ENCODE assay signal across 8 mouse cellular contexts in the genomic region with DNA sequence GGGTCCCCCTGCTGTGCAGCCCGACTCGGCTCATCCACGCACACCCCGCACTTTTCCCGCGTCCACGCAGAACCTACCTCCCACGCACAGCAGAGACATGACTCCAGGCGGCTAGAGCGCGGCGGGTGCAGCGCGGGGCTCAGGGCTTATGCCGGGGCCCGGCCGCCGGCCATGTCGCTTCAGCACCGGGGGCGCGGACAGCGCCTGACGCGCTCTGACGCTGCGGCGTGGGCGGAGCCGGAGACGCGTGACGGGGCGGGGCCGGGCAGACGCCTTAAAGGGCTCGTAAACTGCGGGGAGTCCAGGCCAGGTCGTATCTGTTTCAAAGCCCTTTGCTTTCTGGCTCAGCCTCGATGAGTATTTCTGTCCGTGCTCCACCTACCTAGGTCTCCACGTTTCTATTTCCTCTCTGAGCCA. TPM values are rescaled to one million over a fixed set of nuclear protein-coding genes. Genes with fewer than 3 reads are reported as not detected.
DNase-seq lines count a peak whose midpoint lies in the region; ATAC-seq and TF ChIP-seq lines count a peak whose summit lies in the region.

A gene (minus strand): TSS at position 209 of the 417 bp plus-strand sequence.

- peaks cover 1% of the 10 kb centered on the region; the same call in 1 of the 2 replicates for H3K79me2 ChIP-seq in MEL (ENCODE audit: control insufficient read depth, insufficient read depth, low read length, poor library complexity)

- peak; percentile 47 to 54 for ATAC-seq in hematopoietic stem cell, adult 5-6 weeks (replicated peaks in 1 of 2; ENCODE audit: insufficient read depth in 1 of 2, low FRiP score in 2 of 2, low TSS enrichment in 1 of 2, low read depth in 1 of 2, poor library complexity in 2 of 2, severe bottlenecking in 2 of 2)
- peak; percentile 67; the same call in 1 of the 2 replicates for ATAC-seq in lung, embryonic 15.5 days (ENCODE audit: borderline replicate concordance, extremely low read depth, low FRiP score, low TSS enrichment)

- peak; percentile 92 for DNase-seq in MEL (ENCODE audit: low read depth, low spot score)
- peak; percentile 95 for DNase-seq in cerebellum, adult 2 months
- DNase-seq in forelimb bud, embryonic 11.5 days (ENCODE audit: low read depth, low spot score): peak; percentile 91
- peak; percentile 69 for DNase-seq in layer of hippocampus, adult 9-10 months (ENCODE audit: low spot score)
- DNase-seq in thymus, adult 18-20 months: peak; percentile 71

- H3K4me2 ChIP-seq in lung, embryonic 15.5 days: peak within 1 kb of the TSS; percentile 97

- H3K27ac ChIP-seq in MEL (ENCODE audit: control insufficient read depth, low read depth, low read length): peak within 1 kb of the TSS; percentile 35; the same call in 1 of the 2 replicates
- peak within 1 kb of the TSS; percentile 79 for H3K27ac ChIP-seq in cerebellum, adult 2 months (ENCODE audit: insufficient read depth, low read length)
- H3K27ac ChIP-seq in lung, embryonic 15.5 days: no peak within 1 kb of the TSS
- H3K27ac ChIP-seq in olfactory bulb, adult 2 months (ENCODE audit: insufficient read depth, low read depth, low read length): peak within 1 kb of the TSS; percentile 82

- H3K9me3 ChIP-seq in MEL (replicated peaks; ENCODE audit: insufficient read depth, low read length): no peaks in the 10 kb centered on the region
- no peaks in the 10 kb centered on the region for H3K9me3 ChIP-seq in lung, embryonic 15.5 days

- peaks cover 0 to 18% of the 10 kb centered on the region in 2 experiments; a peak in 2 of 4 replicates for H3K4me1 ChIP-seq in MEL (ENCODE audit: control insufficient read depth in 1 of 2, insufficient read depth in 2 of 2, low read length in 2 of 2)
- peaks cover 37% of the 10 kb centered on the region for H3K4me1 ChIP-seq in cerebellum, adult 2 months (ENCODE audit: control insufficient read depth, insufficient read depth, low read length)
- H3K4me1 ChIP-seq in lung, embryonic 15.5 days: peaks cover 36% of the 10 kb centered on the region
- peaks cover 33% of the 10 kb centered on the region for H3K4me1 ChIP-seq in olfactory bulb, adult 2 months (ENCODE audit: control insufficient read depth, insufficient read depth, low read length)

- no peaks in the 10 kb centered on the region for H3K27me3 ChIP-seq in MEL (ENCODE audit: control insufficient read depth in 1 of 2, insufficient read depth in 2 of 2, low read length in 2 of 2)
- no peaks in the 10 kb centered on the region for H3K27me3 ChIP-seq in cerebellum, adult 2 months (ENCODE audit: control insufficient read depth, insufficient read depth, low read length)
- H3K27me3 ChIP-seq in lung, embryonic 15.5 days: peaks cover 40% of the 10 kb centered on the region

- TF ChIP-seq RAD21 in MEL (IDR thresholded peaks at IDR 0.05; ENCODE audit: low read depth, low read length): no peak

- under 1% methylated on average over 42 of the region's 42 CpGs for WGBS in cerebellum, adult 2 months
- under 1% methylated on average over 42 of the region's 42 CpGs for WGBS in lung, embryonic 15.5 days
- WGBS in olfactory bulb, adult 2 months: under 1% methylated on average over 42 of the region's 42 CpGs

- peak within 1 kb of the TSS; percentile 67 to 79 for H3K4me3 ChIP-seq in MEL (ENCODE audit: control insufficient read depth in 1 of 2, insufficient read depth in 1 of 2, low read depth in 2 of 2, low read length in 2 of 2)
- peak within 1 kb of the TSS; percentile 94 for H3K4me3 ChIP-seq in cerebellum, adult 2 months (replicated peaks; ENCODE audit: insufficient read depth, low read depth, low read length)
- peak within 1 kb of the TSS; percentile 47 for H3K4me3 ChIP-seq in lung, embryonic 15.5 days
- peak within 1 kb of the TSS; percentile 81 for H3K4me3 ChIP-seq in olfactory bulb, adult 2 months (ENCODE audit: insufficient read depth, low read depth, low read length)

- peak in 1 of 2 experiments; percentile 62; a peak in 2 of 4 replicates for TF ChIP-seq POLR2A in MEL (IDR thresholded peaks at IDR 0.05; ENCODE audit: control insufficient read depth in 1 of 2, insufficient read depth in 1 of 2, low read depth in 1 of 2, low read length in 2 of 2, poor library complexity in 1 of 2)
- TF ChIP-seq POLR2A in cerebellum, adult 2 months (IDR thresholded peaks at IDR 0.05; ENCODE audit: borderline replicate concordance, insufficient read depth, low read length): peak; percentile 83
- TF ChIP-seq POLR2A in olfactory bulb, adult 2 months (IDR thresholded peaks at IDR 0.05; ENCODE audit: insufficient read depth, low read depth, low read length): peak; percentile 87

- peak within 1 kb of the TSS; percentile 70 for H3K9ac ChIP-seq in MEL (ENCODE audit: control insufficient read depth, low read depth, low read length, poor library complexity, severe bottlenecking)
- 0 out of 2 replicates have a peak within 1 kb of the TSS, but pooled peaks have one; percentile 27 for H3K9ac ChIP-seq in lung, embryonic 15.5 days

- 0 out of 4 replicates have a peak, but pooled peaks of 1 of the 2 experiments have one; percentile 14 for TF ChIP-seq EP300 in MEL (IDR thresholded peaks at IDR 0.05; ENCODE audit: low read depth in 1 of 2, low read length in 2 of 2)

- H3K36me3 ChIP-seq in MEL (ENCODE audit: control insufficient read depth in 1 of 2, insufficient read depth in 2 of 2, low read length in 2 of 2): no peaks in the 10 kb centered on the region
- H3K36me3 ChIP-seq in lung, embryonic 15.5 days: no peaks in the 10 kb centered on the region

- TF ChIP-seq CTCF in MEL (IDR thresholded peaks at IDR 0.05 in 2 of 3, conservative IDR thresholded peaks at IDR 0.05 in 1 of 3; ENCODE audit: control insufficient read depth in 1 of 3, insufficient read depth in 1 of 3, low read depth in 2 of 3, low read length in 3 of 3, poor library complexity in 1 of 3, severe bottlenecking in 1 of 3): no peak
- no peak for TF ChIP-seq CTCF in cerebellum, adult 2 months (IDR thresholded peaks at IDR 0.05; ENCODE audit: borderline replicate concordance, insufficient read depth, low read depth, low read length)
- TF ChIP-seq CTCF in olfactory bulb, adult 2 months (IDR thresholded peaks at IDR 0.05; ENCODE audit: insufficient read depth, low read depth, low read length): no peak

TF ChIP-seq in MEL, 35 proteins besides CTCF, POLR2A, EP300 and RAD21 (continues in another document):
- 0 out of 2 replicates have a peak, but pooled peaks have one; percentile 25 for TF ChIP-seq ELF1 (IDR thresholded peaks at IDR 0.05; ENCODE audit: low read depth, low read length)
- no peak for TF ChIP-seq MYC (IDR thresholded peaks at IDR 0.05; ENCODE audit: low read depth, low read length)
- no peak for TF ChIP-seq GABPA (IDR thresholded peaks at IDR 0.05; ENCODE audit: low read depth, low read length)
- TF ChIP-seq SMC3 (IDR thresholded peaks at IDR 0.05; ENCODE audit: low read depth, low read length): no peak
- TF ChIP-seq MEF2A (IDR thresholded peaks at IDR 0.05; ENCODE audit: extremely low read depth, insufficient replicate concordance, low read depth, low read length, poor library complexity, severe bottlenecking): no peak
- TF ChIP-seq CHD1 (IDR thresholded peaks at IDR 0.05; ENCODE audit: low read depth, low read length): 0 out of 2 replicates have a peak, but pooled peaks have one; percentile 71
- TF ChIP-seq USF1 (IDR thresholded peaks at IDR 0.05; ENCODE audit: low read depth, low read length): peak; percentile 76
- TF ChIP-seq KAT2A (conservative IDR thresholded peaks at IDR 0.05; ENCODE audit: low read depth, low read length): no peak
- TF ChIP-seq MAZ (IDR thresholded peaks at IDR 0.05; ENCODE audit: low read depth, low read length): peak; percentile 89; the same call in 1 of the 2 replicates
- peak; percentile 55; the same call in 1 of the 2 replicates for TF ChIP-seq ZMIZ1 (IDR thresholded peaks at IDR 0.05; ENCODE audit: low read depth, low read length)
- no peak for TF ChIP-seq NRF1 (IDR thresholded peaks at IDR 0.05; ENCODE audit: insufficient read depth, low read depth, low read length, poor library complexity, severe bottlenecking)
- no peak for TF ChIP-seq E2F4 (IDR thresholded peaks at IDR 0.05; ENCODE audit: borderline replicate concordance, low read depth, low read length)
- TF ChIP-seq ZKSCAN1 (IDR thresholded peaks at IDR 0.05; ENCODE audit: low read depth, low read length): no peak
- no peak for TF ChIP-seq NELFE (IDR thresholded peaks at IDR 0.05; ENCODE audit: low read depth, low read length)
- no peak for TF ChIP-seq RCOR1 (IDR thresholded peaks at IDR 0.05; ENCODE audit: low read depth, low read length)
- no peak for TF ChIP-seq POLR2AphosphoS2 (IDR thresholded peaks at IDR 0.05; ENCODE audit: low read length)
- TF ChIP-seq HCFC1 (IDR thresholded peaks at IDR 0.05; ENCODE audit: low read depth, low read length): peak; percentile 75
- TF ChIP-seq CHD2 (IDR thresholded peaks at IDR 0.05; ENCODE audit: low read length): no peak
- no peak for TF ChIP-seq JUND (IDR thresholded peaks at IDR 0.05; ENCODE audit: low read depth, low read length)
- TF ChIP-seq BHLHE40 (IDR thresholded peaks at IDR 0.05; ENCODE audit: borderline replicate concordance, low read depth, low read length): peak; percentile 90
- TF ChIP-seq ZC3H11A (IDR thresholded peaks at IDR 0.05; ENCODE audit: low read depth, low read length): no peak
- no peak for TF ChIP-seq ETS1 (IDR thresholded peaks at IDR 0.05; ENCODE audit: low read depth, low read length)
- peak; percentile 100 for TF ChIP-seq SIN3A (IDR thresholded peaks at IDR 0.05; ENCODE audit: low read length)
- TF ChIP-seq UBTF (IDR thresholded peaks at IDR 0.05; ENCODE audit: borderline replicate concordance, insufficient read depth, low read depth, low read length): 0 out of 2 replicates have a peak, but pooled peaks have one; percentile 35
- peak; percentile 76 for TF ChIP-seq MAX (IDR thresholded peaks at IDR 0.05; ENCODE audit: low read length)
- no peak for TF ChIP-seq GATA1 (IDR thresholded peaks at IDR 0.05; ENCODE audit: low read depth, low read length)
- no peak for TF ChIP-seq MAFK (IDR thresholded peaks at IDR 0.05; ENCODE audit: borderline replicate concordance, low read depth, low read length)
- TF ChIP-seq ZNF384 (IDR thresholded peaks at IDR 0.05; ENCODE audit: low read depth, low read length): no peak
- no peak for TF ChIP-seq POLR2AphosphoS5 (IDR thresholded peaks at IDR 0.05; ENCODE audit: borderline replicate concordance, low read depth, low read length)

RNA-seq across cellular contexts. Expression of the gene that starts here (rescaled TPM):
- 0.81 and 0.92 TPM in 2 replicates for total RNA-seq in MEL (2012; rRNA removed)
- 1 to 10 TPM in 1 of 2 experiments, not detected in 1; 3.6 TPM for polyA plus RNA-seq in MEL (2012; ENCODE audit: insufficient read depth in 1 of 2, insufficient read length in 2 of 2, low read depth in 1 of 2, low replicate concordance in 2 of 2, missing spikeins in 1 of 2)
- 97.3 and 110 TPM in 2 replicates for polyA plus RNA-seq in cerebellum, adult 2 months (2012; rRNA removed)
- total RNA-seq in hematopoietic stem cell, adult 5-6 weeks (2017): 2.6 and 3.6 TPM in 2 replicates
- polyA plus RNA-seq in lung, embryonic 15.5 days (2015; fragmentation: Nextera tagmentation; extraction: Ambion mirVana): 0.66 and 0.81 TPM in 2 replicates
- not detected in 2 replicates for polyA plus RNA-seq in olfactory bulb, adult 2 months (2012; ENCODE audit: insufficient read depth, insufficient read length, low replicate concordance, missing spikeins)

Comparison
In these comparisons a context has a peak if more than half of its experiments do, and no peak if none do; other contexts are left out.
1. RNA of the gene that starts here (polyA plus RNA-seq): 97.3 to 110 TPM in cerebellum, adult 2 months; 3.6 TPM in MEL, 0.66 to 0.81 TPM in lung, embryonic 15.5 days and not detected in olfactory bulb, adult 2 months; every median in the first group is over 10 times any median in the second.
2. Peak in ATAC-seq, H3K4me3 ChIP-seq, H3K9ac ChIP-seq and H3K4me2 ChIP-seq in lung, embryonic 15.5 days; RNA of the gene not detected or under 1 TPM.
3. Peak in every context shown above with its lines, with median percentiles within 50 percentile points of each other: DNase-seq and H3K4me3 ChIP-seq.